Mouse (Mus musculus) adrenal gland, postnatal 36 days (tissue): ENCODE results near the gene Lrrfip2. TPM values are rescaled to one million over a fixed set of nuclear protein-coding genes. Genes with fewer than 3 reads are reported as not detected.

Experiments
- DNase-seq, 2 experiments: peaks; one replicate each; pipeline ENCODE4 v3.0.0; 2021; ENCODE audit warnings: mixed read lengths in 1 of 2
- long read RNA-seq, 2 experiments: library from polyadenylated mRNA; stranded (forward); transcript quantifications; one replicate each; pipeline ENCODE4 v2.0.0; 2021; ENCODE audit warnings: borderline sequencing depth in 2 of 2
- total RNA-seq, 2 experiments: library from RNA; stranded (reverse); gene quantifications; 2 replicates each; pipeline ENCODE4 v1.2.3; 2021

Gene Lrrfip2
- total RNA-seq, result 10 to 100 TPM; 53.0 to 57.3 TPM
- long read RNA-seq, experiment 1, transcript Lrrfip2-205 (15 exons, 1,839 nt), result major isoform, 50 of 93 reads
- long read RNA-seq, experiment 1, transcript Lrrfip2-202 (14 exons, 3,191 nt), result minor isoform, 9 of 93 reads
- long read RNA-seq, experiment 1, partial matches to known transcripts, result 0 of 93 reads
- long read RNA-seq, experiment 1, other reads (novel, unspliced or antisense), result 31 of 93 reads
- long read RNA-seq, experiment 2, transcript Lrrfip2-205 (15 exons, 1,839 nt), result major isoform, 16 of 30 reads
- long read RNA-seq, experiment 2, partial matches to known transcripts, result 1 of 30 reads
- long read RNA-seq, experiment 2, other reads (novel, unspliced or antisense), result 10 of 30 reads

GRCm38 (mm10) chr9:111117126-111117642 is at the start of gene Lrrfip2:
Gene Lrrfip2, plus strand, starts transcription at chr9:111117592.
- no peak for DNase-seq

GRCm38 (mm10) chr9:111070546-111070961 is 46.8 kb upstream of the Lrrfip2 start:
- DNase-seq, result peak; percentile 61 to 67

- DNase-seq, result peak; percentile 58 to 74
These were observed 45.2 kb upstream of the Lrrfip2 start for GRCm38 (mm10) chr9:111072175-111072574.

- DNase-seq, result no peak
These were observed 44.4 kb upstream of the Lrrfip2 start for GRCm38 (mm10) chr9:111072971-111073370.

GRCm38 (mm10) chr9:111077745-111078144 is 39.6 kb upstream of the Lrrfip2 start:
- DNase-seq, result no peak

GRCm38 (mm10) chr9:111080801-111081200 is 36.6 kb upstream of the Lrrfip2 start:
- DNase-seq, result no peak

GRCm38 (mm10) chr9:111081765-111082164 is 35.6 kb upstream of the Lrrfip2 start:
- no peak for DNase-seq

GRCm38 (mm10) chr9:111085329-111085728 is 32.1 kb upstream of the Lrrfip2 start:
- no peak for DNase-seq

- DNase-seq, result no peak
These were observed 31.3 kb upstream of the Lrrfip2 start for GRCm38 (mm10) chr9:111086137-111086536.

GRCm38 (mm10) chr9:111086995-111087606 is 30.3 kb upstream of the Lrrfip2 start:
- no peak for DNase-seq

GRCm38 (mm10) chr9:111087960-111088359 is 29.4 kb upstream of the Lrrfip2 start:
- no peak for DNase-seq

GRCm38 (mm10) chr9:111088886-111089285 is 28.5 kb upstream of the Lrrfip2 start:
- no peak for DNase-seq

- no peak for DNase-seq
These were observed 24.7 kb upstream of the Lrrfip2 start for GRCm38 (mm10) chr9:111092657-111093056.

- peak; percentile 63 to 76 for DNase-seq
These were observed 24.3 kb upstream of the Lrrfip2 start for GRCm38 (mm10) chr9:111093094-111093493.

- no peak for DNase-seq
These were observed 22.8 kb upstream of the Lrrfip2 start for GRCm38 (mm10) chr9:111094626-111095025.

GRCm38 (mm10) chr9:111095710-111096109 is 21.7 kb upstream of the Lrrfip2 start:
- DNase-seq, result no peak

GRCm38 (mm10) chr9:111096419-111097326 is 20.7 kb upstream of the Lrrfip2 start:
- no peak for DNase-seq

- DNase-seq, result no peak
These were observed 19.8 kb upstream of the Lrrfip2 start for GRCm38 (mm10) chr9:111097543-111097942.

GRCm38 (mm10) chr9:111100406-111100805 is 17.0 kb upstream of the Lrrfip2 start:
- no peak for DNase-seq

- no peak for DNase-seq
These were observed 14.1 kb upstream of the Lrrfip2 start for GRCm38 (mm10) chr9:111103293-111103692.

GRCm38 (mm10) chr9:111103893-111104292 is 13.5 kb upstream of the Lrrfip2 start:
- no peak for DNase-seq

- no peak for DNase-seq
These were observed 9.5 kb upstream of the Lrrfip2 start for GRCm38 (mm10) chr9:111107863-111108262.
